Mouse (Mus musculus) cortical plate, adult 2 months (tissue): Measurements from ENCODE around the gene Lsm10. TPM values are rescaled to one million over a fixed set of nuclear protein-coding genes. Genes with fewer than 3 reads are reported as not detected.
A peak's percentile ranks its signal among the peaks of the same experiment; 100 is the strongest.

Source experiments
- H3K27ac ChIP-seq: fragments of 200-500 bp; 2 replicates; pipeline ENCODE4 v1.5.1; 2012; ENCODE audit warnings: low read length, control low read depth, inconsistent platforms; ENCODE audit not compliant: insufficient read depth
- H3K4me1 ChIP-seq: fragments of 200-500 bp; 2 replicates; pipeline ENCODE4 v1.6.1; 2011; ENCODE audit warnings: low read length; ENCODE audit not compliant: control insufficient read depth, insufficient read depth
- H3K4me3 ChIP-seq: fragments of 200-500 bp; 2 replicates; pipeline ENCODE4 v1.5.1; 2011; ENCODE audit warnings: mild to moderate bottlenecking, low read length, control low read depth; ENCODE audit not compliant: insufficient read depth
- CTCF ChIP-seq: fragments of 200-500 bp; IDR thresholded peaks from 2 replicates; pipeline ENCODE4 v1.5.1; 2011; ENCODE audit warnings: mild to moderate bottlenecking, control low read depth, low read length; ENCODE audit not compliant: insufficient read depth; ENCODE audit errors: extremely low read depth
- POLR2A ChIP-seq: fragments of 200-500 bp; IDR thresholded peaks from 2 replicates; pipeline ENCODE4 v1.6.1; 2011; ENCODE audit warnings: mild to moderate bottlenecking, low read length, control low read depth; ENCODE audit not compliant: insufficient read depth; ENCODE audit errors: extremely low read depth
- polyA plus RNA-seq: library from polyadenylated mRNA; depleted of rRNA; stranded (reverse); fragments of >200 nt; gene quantifications from 2 replicates; pipeline ENCODE4 v1.2.3, GENCODE M21; 2012; rRNA removed

The Lsm10 gene
- 25.5 TPM in 2 replicates for polyA plus RNA-seq

DNA sequence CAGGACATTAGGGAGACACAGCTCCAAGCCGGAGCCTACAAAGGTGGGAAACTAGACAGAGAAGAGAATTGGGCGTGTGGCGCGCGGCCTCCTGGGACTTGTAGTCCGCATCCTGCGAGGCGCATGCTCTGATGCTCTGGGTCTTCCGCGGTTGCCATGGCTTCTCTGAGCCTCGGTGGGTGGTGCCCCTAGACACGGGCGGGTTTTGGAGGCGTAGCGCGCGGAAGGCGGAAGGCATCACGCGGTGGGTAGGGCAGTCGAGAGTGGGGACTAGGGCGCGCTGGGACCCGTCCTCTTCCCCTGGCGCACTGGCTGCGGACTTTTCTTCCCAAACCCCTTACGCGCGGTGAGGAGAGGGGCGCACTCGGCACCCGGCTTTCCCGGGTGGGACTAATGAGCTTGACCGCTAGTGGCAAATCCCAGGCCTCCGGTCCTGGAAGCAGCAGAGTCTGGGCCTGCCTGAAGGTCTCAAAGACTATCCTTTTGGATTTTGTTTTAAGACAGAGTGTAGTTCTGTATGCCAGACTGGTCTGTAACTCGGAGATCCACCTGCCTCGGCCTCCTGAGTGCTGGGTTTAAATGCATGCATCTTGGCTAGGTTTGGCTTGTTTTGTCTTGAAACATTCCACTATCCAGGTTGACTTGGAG lies at the start of gene Lsm10:
TSS of gene Lsm10 (plus strand) at position 160 of the 648 bp plus-strand sequence.
- TF ChIP-seq CTCF (no peak), POLR2A (peak; percentile 72; the same call in 1 of the 2 replicates)
- H3K4me1 ChIP-seq, result no peaks in the 10 kb centered on the region; the same call in 1 of the 2 replicates
- peak within 1 kb of the TSS; percentile 19; the same call in 1 of the 2 replicates for H3K27ac ChIP-seq
- peak within 1 kb of the TSS; percentile 47 for H3K4me3 ChIP-seq

DNA sequence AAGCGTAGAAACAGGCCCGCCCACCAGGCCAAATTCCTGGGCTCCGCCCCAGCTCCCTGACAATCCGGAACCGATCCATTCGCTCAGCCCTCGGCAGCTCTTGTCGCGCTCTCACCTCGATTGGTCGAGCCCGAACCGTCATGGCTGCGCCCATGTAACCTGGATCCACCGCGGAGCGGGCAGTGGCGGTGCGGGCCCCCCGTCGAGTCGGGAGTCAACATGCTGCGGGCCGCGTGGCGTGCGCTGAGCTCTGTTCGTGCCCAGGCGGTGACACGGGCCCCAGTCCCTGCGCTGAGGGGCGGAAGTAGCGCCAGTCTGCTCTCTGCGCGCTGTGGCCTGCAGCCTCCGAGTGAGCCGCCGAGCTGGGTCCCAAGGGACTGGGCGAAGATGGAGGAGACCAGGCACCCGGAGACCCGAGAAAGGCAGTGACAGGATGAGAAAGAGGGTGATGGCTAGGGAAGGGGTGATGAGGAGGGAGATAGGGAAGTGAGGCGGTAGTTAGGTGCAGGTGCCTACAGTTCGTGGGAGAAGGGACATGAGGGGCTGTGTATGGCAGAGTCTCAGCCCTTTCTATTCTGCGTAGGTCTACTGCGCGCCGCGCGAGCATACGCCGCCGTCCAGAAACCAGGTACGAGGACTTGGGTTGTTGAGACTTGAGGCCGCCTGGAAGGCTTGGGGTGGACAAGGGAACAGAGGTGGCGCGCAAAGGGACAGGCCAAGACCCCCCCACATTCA lies 49.4 kb upstream of the Lsm10 start, which contains the start of gene Mrps15:
TSS of gene Mrps15 (plus strand) at position 75 of the 735 bp plus-strand sequence.
- TF ChIP-seq CTCF (no peak), POLR2A (peak; percentile 78; the same call in 1 of the 2 replicates)
- peak within 1 kb of the TSS; percentile 93 for H3K4me3 ChIP-seq
- 0 out of 2 replicates have a peak, but pooled peaks cover 3% of the 10 kb centered on the region for H3K4me1 ChIP-seq
- H3K27ac ChIP-seq, result peak within 1 kb of the TSS; percentile 38; the same call in 1 of the 2 replicates

DNA sequence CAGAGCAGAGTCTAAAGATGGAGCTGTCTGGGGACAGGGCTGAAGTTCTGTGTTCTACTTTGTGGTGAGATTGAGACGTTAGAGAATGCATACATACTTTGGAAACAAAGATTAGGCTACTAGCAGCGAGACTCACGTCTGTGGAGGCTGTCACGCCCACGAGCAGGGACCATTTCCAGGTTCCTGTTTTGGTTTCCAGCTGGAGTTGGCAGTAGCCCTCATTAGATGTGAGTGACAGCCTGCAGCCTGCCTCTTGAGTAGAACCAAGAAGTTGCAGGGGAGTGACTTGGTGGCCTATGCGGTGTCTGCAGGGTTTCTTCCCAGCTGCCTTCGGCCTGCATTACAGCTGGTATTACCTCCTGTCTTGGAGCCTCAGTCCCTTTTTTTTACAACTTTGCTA lies 44.8 kb upstream of the Lsm10 start:
- no peak overlapping the region for H3K4me3 ChIP-seq
- no peak for TF ChIP-seq POLR2A
- TF ChIP-seq CTCF, result no peak
- 0 out of 2 replicates have a peak, but pooled peaks cover 3% of the 10 kb centered on the region for H3K4me1 ChIP-seq
- no peak overlapping the region for H3K27ac ChIP-seq

DNA sequence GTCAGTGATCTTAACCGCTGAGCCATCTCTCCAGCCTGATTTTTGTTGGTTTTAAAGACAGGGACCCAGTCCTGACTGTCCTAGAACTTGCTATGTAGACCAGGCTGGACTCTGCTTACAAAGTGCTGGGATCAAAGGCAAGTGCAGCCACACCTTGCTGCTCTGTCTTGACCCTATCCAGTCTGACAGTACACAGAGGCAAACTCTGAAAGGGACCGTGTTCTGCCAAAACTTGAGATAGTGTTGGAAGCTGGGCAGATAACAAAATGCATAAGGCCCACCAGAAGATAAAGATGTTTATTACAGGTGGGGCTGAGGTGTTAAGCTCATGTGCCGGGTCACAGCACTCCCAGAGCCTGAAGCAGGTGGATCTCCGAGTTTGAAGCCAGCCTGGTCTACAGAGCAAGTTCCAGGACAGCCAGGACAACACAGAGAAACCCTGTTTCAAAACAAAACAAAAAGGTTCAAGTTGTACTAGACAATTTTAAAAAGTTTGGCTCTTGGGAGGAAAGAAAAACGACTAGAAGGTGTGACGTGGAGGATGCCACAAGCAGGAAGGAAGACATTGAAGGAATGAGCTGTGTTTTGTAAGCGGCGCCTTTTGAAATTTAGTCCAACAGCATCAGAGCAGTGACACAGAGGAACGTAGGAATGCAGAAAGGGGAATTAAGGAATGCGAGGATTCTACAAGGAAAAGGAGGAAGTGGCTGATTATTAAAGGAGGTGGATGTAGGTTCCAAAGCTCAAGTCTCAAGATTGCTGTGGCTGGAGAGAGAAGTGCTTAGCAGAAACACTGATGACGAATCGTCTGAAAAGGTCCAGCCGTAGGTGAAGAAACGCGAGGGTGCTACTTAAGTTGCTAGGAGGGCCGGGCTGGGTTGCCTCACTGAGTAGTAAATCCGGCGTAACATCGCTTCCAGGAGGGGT lies 39.0 kb upstream of the Lsm10 start:
- Histone ChIP-seq H3K27ac (no peak overlapping the region), H3K4me3 (peak overlapping the region; percentile 79), H3K4me1 (peaks cover 4% of the 10 kb centered on the region; the same call in 1 of the 2 replicates)
- TF ChIP-seq CTCF, result no peak
- TF ChIP-seq POLR2A, result no peak

DNA sequence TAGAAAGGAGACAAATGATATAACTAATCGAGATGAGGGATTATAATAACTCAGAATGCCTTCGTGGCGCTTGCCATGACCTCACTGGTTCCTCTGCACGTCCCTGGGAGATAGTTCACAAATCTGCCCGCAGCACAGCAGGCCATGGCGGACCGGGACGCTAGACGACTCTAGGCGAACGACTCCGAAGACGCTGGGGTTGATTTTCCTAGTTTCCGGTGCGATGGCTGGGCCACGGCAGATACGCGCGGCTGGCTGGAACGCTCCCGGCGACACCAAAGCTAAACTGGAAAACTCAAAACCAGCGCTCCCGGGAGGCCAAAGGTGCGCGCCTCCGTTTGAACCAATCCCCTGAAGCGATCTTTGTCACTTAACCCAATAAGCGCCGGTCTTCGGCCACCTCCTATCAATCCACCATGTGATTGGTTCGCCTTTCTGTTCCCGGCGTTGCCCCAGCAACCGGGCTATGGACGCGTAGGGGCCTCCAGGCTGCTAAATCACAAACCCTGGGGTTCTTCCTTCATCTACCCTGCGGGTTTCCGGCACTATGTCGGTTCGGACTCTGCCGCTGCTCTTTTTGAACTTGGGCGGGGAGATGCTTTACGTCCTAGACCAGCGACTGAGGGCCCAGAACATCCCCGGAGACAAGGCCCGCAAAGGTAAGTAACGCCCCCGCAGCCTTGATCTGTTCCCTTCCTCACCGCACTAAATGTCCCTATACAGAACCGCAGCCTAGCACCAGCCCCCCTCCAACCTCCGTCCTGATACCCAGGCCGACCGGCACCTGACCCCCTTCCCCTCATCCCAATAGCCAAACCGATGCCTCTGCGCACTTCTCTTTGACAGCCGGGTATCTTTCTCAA lies 38.1 kb upstream of the Lsm10 start, which contains the start of gene Oscp1:
TSS of gene Oscp1 (plus strand) at position 432 of the 863 bp plus-strand sequence.
- TF ChIP-seq POLR2A, result peak; percentile 58; the same call in 1 of the 2 replicates
- no peak for TF ChIP-seq CTCF
- Histone ChIP-seq H3K4me3 (peak within 1 kb of the TSS; percentile 79), H3K4me1 (peaks cover 4% of the 10 kb centered on the region; the same call in 1 of the 2 replicates), H3K27ac (peak within 1 kb of the TSS; percentile 88)

DNA sequence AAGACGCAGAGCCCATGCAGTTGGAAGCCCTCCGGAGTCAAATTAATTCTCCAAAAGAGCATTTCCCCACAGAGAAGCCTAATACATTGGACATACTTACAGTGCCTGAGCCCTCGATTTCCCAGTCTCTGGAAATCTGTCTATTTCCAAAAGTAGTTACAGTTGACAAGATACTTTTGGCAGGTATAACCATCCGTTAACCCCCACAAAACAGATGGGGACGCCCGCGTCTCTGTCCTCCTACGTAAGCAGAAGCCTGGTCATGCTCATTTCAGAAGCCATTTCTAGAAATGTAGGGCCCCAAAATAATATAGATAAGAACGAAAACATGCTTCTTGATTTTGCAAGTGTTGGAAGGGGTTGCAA lies 37.4 kb upstream of the Lsm10 start:
- H3K4me1 ChIP-seq, result peaks cover 4% of the 10 kb centered on the region; the same call in 1 of the 2 replicates

DNA sequence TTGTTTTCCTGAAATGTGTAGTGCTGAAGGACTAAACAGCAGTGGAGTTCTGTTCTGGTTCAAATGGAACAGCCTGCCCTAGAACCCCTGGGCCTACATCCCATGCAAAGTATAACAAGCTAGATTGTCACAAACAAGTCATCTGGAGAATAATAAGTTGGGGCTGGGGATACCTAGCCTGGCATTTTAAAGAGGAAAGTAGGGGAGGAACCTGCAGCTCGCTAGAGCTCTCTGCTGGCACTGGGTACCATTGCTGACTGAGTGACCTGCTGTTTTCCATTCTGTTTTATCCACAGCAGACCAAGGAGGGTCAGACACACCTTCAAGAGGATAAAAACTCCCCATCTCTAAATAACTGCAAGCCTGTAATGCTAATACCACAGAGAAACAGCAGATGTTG lies 33.6 kb upstream of the Lsm10 start:
- TF ChIP-seq POLR2A, result no peak
- TF ChIP-seq CTCF, result no peak
- H3K4me3 ChIP-seq, result no peak overlapping the region

More for the DNA sequence above, 37.4 kb upstream of the Lsm10 start:
- no peak for TF ChIP-seq CTCF
- TF ChIP-seq POLR2A, result no peak
- H3K27ac ChIP-seq, result peak overlapping the region; percentile 88
- peak overlapping the region; percentile 79 for H3K4me3 ChIP-seq

DNA sequence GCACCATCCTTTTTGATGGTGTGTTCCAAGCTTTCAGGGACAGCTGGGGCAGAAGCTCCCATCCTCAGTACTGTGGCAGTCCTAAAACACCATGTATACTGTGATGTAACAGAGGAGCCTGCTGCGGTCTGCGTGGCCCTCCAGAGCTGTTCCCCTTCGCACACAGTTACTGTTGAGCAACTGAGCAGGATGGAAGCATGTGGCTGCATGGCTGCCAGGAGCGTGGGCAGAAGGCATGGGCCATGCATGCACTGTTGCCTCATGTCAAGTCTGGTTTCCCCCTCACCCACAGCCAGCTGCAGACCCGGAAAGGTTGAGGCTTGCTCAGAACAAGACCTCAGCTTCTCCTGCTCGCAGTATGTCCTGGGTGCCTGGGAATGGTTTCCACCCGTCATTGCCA lies 31.2 kb upstream of the Lsm10 start:
- no peak for TF ChIP-seq POLR2A
- no peak for TF ChIP-seq CTCF
- Histone ChIP-seq H3K27ac (no peak overlapping the region), H3K4me1 (peaks cover 2% of the 10 kb centered on the region; the same call in 1 of the 2 replicates), H3K4me3 (no peak overlapping the region)

More for the DNA sequence above, 33.6 kb upstream of the Lsm10 start:
- Histone ChIP-seq H3K27ac (no peak overlapping the region; the same call in 1 of the 2 replicates), H3K4me1 (peaks cover 4% of the 10 kb centered on the region; the same call in 1 of the 2 replicates)
